Mouse (Mus musculus) liver, postnatal 0 days (tissue): ENCODE data around the gene Rchy1.

Experiments used
- CTCF ChIP-seq: sonication (generic); IDR thresholded peaks from 2 replicates; pipeline ENCODE4 v1.5.1; 2016; ENCODE audit warnings: antibody characterized with exemption, low read depth
- EP300 ChIP-seq: IDR thresholded peaks from 2 replicates; pipeline ENCODE4 v1.6.1; 2016; ENCODE audit warnings: antibody characterized with exemption, low read depth, mild to moderate bottlenecking

GRCm38 (mm10) chr5:91993061-91993460 is 30.2 kb upstream of the Rchy1 start:
- TF ChIP-seq CTCF (no peak), EP300 (no peak)
